Mouse (Mus musculus) neural tube, embryonic 11.5 days (tissue): ENCODE data around the gene Col23a1. TPM values are rescaled to one million over a fixed set of nuclear protein-coding genes. Genes with fewer than 3 reads are reported as not detected.
A peak's percentile ranks its signal among the peaks of the same experiment; 100 is the strongest.

Source experiments
- ATAC-seq: fragments of 200-750 bp; cut with Nextera tagmentation; 2 replicates; pipeline ENCODE4 v1.8.0; 2017; ENCODE audit warnings: moderate number of reproducible peaks, mild to moderate bottlenecking, moderate TSS enrichment, moderate library complexity; ENCODE audit not compliant: insufficient read depth, low FRiP score, low TSS enrichment
- DNase-seq: peaks from one replicate; pipeline ENCODE4 v3.0.0-alpha.2; 2015; ENCODE audit warnings: low spot score
- H3K27ac ChIP-seq: fragments of 300-500 bp; sonication (generic); 2 replicates; pipeline ENCODE4 v1.5.1; 2014; ENCODE audit warnings: low read depth, mild to moderate bottlenecking, low read length
- H3K27me3 ChIP-seq: fragments of 300-500 bp; sonication (generic); 2 replicates; pipeline ENCODE4 v1.6.1; 2014; ENCODE audit warnings: mild to moderate bottlenecking, low read length, mixed read lengths; ENCODE audit not compliant: control insufficient read depth, insufficient read depth
- H3K36me3 ChIP-seq: fragments of 300-500 bp; sonication (generic); 2 replicates; pipeline ENCODE4 v1.6.1; 2014; ENCODE audit warnings: mild to moderate bottlenecking, low read length, moderate library complexity, mixed read lengths; ENCODE audit not compliant: control insufficient read depth, insufficient read depth
- H3K4me1 ChIP-seq: fragments of 300-500 bp; sonication (generic); 2 replicates; pipeline ENCODE4 v1.6.1; 2014; ENCODE audit warnings: low read length, mixed read lengths; ENCODE audit not compliant: control insufficient read depth, insufficient read depth
- H3K4me2 ChIP-seq: fragments of 300-500 bp; sonication (generic); 2 replicates; pipeline ENCODE4 v1.6.1; 2014; ENCODE audit warnings: low read depth, mild to moderate bottlenecking, moderate library complexity
- H3K4me3 ChIP-seq: fragments of 300-500 bp; sonication (generic); 2 replicates; pipeline ENCODE4 v1.5.1; 2014; ENCODE audit warnings: low read depth, low read length
- H3K9ac ChIP-seq: fragments of 300-500 bp; sonication (generic); 2 replicates; pipeline ENCODE4 v1.6.1; 2014; ENCODE audit warnings: mild to moderate bottlenecking, low read length
- H3K9me3 ChIP-seq: fragments of 300-500 bp; sonication (generic); 2 replicates; pipeline ENCODE4 v1.6.1; 2016; ENCODE audit warnings: low read length; ENCODE audit not compliant: control insufficient read depth
- WGBS: fragments of 180-500 bp; shearing (Covaris S2); extraction: QIAGEN DNeasy Blood & Tissue Kit; methylation state at CpG from one replicate; pipeline ENCODE4 v1.1.7; 2014; 5-methylcytosine and 5-hydroxymethylcytosine counted together
- polyA plus RNA-seq: library from polyadenylated mRNA; unstranded; fragments of >200 nt; fragmentation: Nextera tagmentation; extraction: Ambion mirVana; gene quantifications from 2 replicates; pipeline ENCODE4 v1.2.1, GENCODE M21; 2014

The Col23a1 gene
- polyA plus RNA-seq, 1 experiment from 2014 or later: 10.9 TPM

DNA sequence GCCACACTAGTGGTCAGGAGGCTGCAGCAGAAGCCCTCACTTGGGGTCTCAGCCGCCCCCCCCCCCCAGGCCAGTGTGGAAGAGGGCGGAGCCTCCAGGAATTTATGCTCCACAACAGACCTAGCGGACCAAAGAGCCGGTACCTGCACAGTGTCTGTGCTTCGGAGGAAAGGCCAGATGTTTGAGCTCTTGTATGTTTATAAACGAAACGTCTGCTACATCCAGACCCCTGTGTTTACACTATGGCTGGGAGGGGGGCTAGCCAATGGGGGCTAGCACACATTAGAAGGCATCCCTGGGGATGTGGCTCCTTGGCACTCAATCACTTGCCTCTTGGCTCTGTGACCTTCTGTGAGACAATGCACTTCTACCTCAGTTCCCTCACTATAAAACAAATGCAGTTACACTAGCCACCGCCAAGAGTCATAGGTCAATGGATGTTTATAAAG lies 99.2 kb downstream of the Col23a1 start:
- Histone ChIP-seq H3K27me3 (no peaks in the 10 kb centered on the region), H3K4me1 (0 out of 2 replicates have a peak, but pooled peaks cover 3% of the 10 kb centered on the region), H3K4me3 (no peak overlapping the region), H3K27ac (no peak overlapping the region), H3K4me2 (no peak overlapping the region), H3K36me3 (no peaks in the 10 kb centered on the region), H3K9me3 (no peaks in the 10 kb centered on the region), H3K9ac (no peak overlapping the region)
- DNase-seq (peak; percentile 25), ATAC-seq (no peak)
- WGBS: 27% methylated on average over 8 of the region's 8 CpGs

DNA sequence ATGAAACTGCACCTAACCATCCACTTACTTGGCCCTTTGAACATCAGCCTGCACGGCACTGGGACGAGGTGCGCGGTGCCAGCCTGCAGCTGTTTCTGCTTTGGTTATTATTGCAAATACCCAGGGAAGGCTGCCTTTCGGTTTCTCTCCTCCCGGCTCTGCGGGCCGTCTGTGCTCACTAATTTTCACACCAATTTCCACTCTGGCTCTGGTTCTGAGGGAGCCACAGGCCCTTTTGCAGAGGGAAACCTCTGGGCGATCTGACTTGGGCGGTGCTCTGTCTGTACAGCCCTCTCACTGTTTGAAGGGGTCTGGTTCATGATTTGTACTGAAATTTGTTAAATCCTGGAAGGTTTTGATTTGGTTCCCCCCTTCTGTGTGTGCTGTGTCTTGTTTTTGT lies 100.0 kb downstream of the Col23a1 start:
- Histone ChIP-seq H3K9me3 (no peaks in the 10 kb centered on the region), H3K27ac (no peak overlapping the region), H3K9ac (no peak overlapping the region), H3K4me1 (0 out of 2 replicates have a peak, but pooled peaks cover 3% of the 10 kb centered on the region), H3K36me3 (no peaks in the 10 kb centered on the region), H3K4me2 (no peak overlapping the region), H3K4me3 (no peak overlapping the region), H3K27me3 (no peaks in the 10 kb centered on the region)
- DNase-seq (no peak), ATAC-seq (no peak)
- 53% methylated on average over 10 of the region's 10 CpGs for WGBS

DNA sequence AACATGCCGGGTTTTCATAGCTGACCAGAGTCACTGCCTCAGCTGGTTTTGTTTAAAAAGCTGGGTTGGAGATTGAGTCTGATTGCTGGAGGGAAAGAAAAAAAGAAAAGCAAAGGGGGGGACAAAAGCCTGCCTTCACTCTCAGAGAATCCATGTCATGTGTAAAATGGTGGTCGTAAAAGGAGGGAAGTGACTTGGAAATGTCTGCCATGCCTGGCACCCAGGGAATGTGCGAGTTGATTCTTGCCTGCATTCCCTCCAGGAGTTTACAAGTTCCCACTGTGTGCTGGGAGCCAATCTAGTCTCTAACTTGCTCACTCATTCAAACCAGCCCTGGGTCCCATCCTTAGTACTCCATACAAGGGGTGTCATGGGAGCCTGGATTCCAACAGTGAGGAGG lies 100.8 kb downstream of the Col23a1 start:
- Histone ChIP-seq H3K4me2 (no peak overlapping the region), H3K9me3 (no peaks in the 10 kb centered on the region), H3K4me3 (no peak overlapping the region), H3K9ac (no peak overlapping the region), H3K36me3 (no peaks in the 10 kb centered on the region), H3K27me3 (no peaks in the 10 kb centered on the region), H3K4me1 (0 out of 2 replicates have a peak, but pooled peaks cover 3% of the 10 kb centered on the region), H3K27ac (no peak overlapping the region)
- DNase-seq (no peak), ATAC-seq (no peak)
- WGBS: 47% methylated on average over 3 of the region's 3 CpGs

DNA sequence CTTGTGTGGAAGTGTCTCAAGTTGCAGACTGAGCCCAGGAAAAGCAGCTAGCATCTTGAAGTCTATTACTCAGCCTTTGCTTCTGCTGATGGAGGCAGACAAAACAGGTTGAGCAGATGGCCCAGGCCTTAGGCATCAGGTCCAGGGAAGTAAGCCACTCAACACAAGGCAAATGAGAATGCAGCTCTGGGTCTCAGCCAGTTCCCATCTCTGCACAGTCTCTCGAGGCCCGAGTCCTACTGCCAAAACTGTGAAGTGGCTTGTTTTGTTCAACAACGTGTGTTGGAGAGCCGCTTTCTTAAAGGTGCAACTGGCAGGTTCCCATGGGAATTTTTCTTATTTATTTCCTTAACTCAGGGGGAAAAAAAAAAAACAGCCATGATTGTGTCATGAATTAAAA lies 101.8 kb downstream of the Col23a1 start:
- H3K9me3 ChIP-seq: no peaks in the 10 kb centered on the region
- 0 out of 2 replicates have a peak, but pooled peaks cover 3% of the 10 kb centered on the region for H3K4me1 ChIP-seq
- no peak overlapping the region for H3K4me3 ChIP-seq
- H3K27ac ChIP-seq: no peak overlapping the region
- no peak overlapping the region for H3K9ac ChIP-seq
- DNase-seq: no peak
- H3K4me2 ChIP-seq: no peak overlapping the region
- no peaks in the 10 kb centered on the region for H3K27me3 ChIP-seq
- ATAC-seq: no peak
- WGBS: 74% methylated on average over 4 of the region's 4 CpGs
- H3K36me3 ChIP-seq: no peaks in the 10 kb centered on the region

DNA sequence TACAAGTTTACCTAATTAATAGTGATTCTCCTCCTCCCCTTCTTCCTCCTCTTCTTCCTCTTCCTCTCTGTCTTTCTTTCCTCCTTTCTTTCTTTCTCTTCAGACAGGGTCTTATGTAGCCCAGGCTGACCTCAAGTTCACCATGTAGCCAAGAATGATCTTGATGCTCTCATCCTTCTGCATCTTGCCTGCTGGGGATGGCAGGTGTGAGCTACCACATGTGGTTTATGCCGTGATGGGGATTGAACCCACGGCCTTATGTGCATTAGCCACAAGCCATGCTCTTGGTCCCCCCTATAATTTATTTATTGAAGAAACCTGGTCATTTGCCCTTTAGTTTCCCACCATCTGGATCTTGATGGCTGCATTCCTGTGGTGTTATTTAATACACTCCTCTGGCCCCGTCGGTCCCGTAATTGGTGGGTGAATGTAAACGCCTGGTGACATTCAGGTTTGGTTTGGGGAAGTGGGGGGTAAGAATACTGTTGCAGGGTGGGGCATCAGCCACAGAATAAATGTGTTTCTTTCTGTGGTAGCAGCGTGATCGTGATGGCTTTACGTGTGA lies 104.7 kb downstream of the Col23a1 start:
- Histone ChIP-seq H3K4me2 (no peak overlapping the region), H3K27me3 (no peaks in the 10 kb centered on the region), H3K27ac (no peak overlapping the region), H3K9ac (no peak overlapping the region), H3K9me3 (no peaks in the 10 kb centered on the region), H3K4me1 (0 out of 2 replicates have a peak, but pooled peaks cover 3% of the 10 kb centered on the region), H3K4me3 (no peak overlapping the region), H3K36me3 (no peaks in the 10 kb centered on the region)
- DNase-seq (no peak), ATAC-seq (no peak)
- WGBS: 73% methylated on average over 9 of the region's 9 CpGs

DNA sequence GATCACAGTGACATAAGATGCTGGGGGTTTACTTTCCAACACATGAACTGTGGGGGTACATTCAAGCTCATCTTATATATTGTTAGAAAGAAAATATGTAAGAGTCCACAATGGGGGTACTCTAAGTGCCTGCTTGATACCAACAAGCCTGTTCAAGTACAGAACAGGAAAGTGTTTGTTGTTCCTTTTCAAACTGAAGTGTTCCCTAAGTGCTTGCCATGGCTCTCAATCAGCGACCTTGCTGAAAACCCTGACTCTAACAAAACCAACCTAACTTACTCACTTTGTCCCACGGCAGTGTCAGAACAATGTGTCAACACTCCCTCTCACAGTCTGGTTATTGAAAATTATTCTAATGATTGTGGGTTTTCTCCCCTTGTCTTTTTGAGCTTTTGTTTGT lies 106.7 kb downstream of the Col23a1 start:
- H3K36me3 ChIP-seq: no peaks in the 10 kb centered on the region
- H3K4me2 ChIP-seq: no peak overlapping the region
- 84% methylated on average over 2 of the region's 2 CpGs for WGBS
- no peak overlapping the region for H3K9ac ChIP-seq
- H3K4me3 ChIP-seq: no peak overlapping the region
- no peaks in the 10 kb centered on the region for H3K27me3 ChIP-seq
- H3K4me1 ChIP-seq: no peaks in the 10 kb centered on the region
- no peaks in the 10 kb centered on the region for H3K9me3 ChIP-seq
- DNase-seq (no peak), ATAC-seq (no peak)
- H3K27ac ChIP-seq: no peak overlapping the region

DNA sequence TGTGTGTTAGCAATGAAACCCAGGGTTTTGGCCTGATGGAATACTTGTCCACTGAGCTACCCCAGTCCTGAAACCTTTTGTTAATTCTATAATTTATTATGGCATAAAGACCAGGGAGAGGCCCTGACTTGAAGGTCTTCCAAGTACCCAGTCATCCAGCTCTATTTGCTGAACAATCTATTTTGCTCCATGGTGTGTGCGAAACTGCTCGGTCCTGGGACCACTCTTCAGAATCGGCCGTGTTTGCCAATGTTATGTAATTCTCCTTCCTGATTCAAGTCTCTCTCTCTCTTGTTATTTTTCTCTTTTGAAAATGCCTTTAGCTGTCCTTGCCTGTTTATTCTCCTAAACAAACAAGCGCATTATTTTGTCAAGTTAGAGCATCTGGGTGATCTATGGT lies 108.4 kb downstream of the Col23a1 start:
- Histone ChIP-seq H3K9ac (no peak overlapping the region), H3K4me1 (no peaks in the 10 kb centered on the region), H3K27ac (no peak overlapping the region), H3K27me3 (no peaks in the 10 kb centered on the region), H3K4me3 (no peak overlapping the region), H3K4me2 (no peak overlapping the region), H3K9me3 (no peaks in the 10 kb centered on the region), H3K36me3 (no peaks in the 10 kb centered on the region)
- ATAC-seq (no peak), DNase-seq (no peak)
- WGBS: 88% methylated on average over 5 of the region's 5 CpGs

DNA sequence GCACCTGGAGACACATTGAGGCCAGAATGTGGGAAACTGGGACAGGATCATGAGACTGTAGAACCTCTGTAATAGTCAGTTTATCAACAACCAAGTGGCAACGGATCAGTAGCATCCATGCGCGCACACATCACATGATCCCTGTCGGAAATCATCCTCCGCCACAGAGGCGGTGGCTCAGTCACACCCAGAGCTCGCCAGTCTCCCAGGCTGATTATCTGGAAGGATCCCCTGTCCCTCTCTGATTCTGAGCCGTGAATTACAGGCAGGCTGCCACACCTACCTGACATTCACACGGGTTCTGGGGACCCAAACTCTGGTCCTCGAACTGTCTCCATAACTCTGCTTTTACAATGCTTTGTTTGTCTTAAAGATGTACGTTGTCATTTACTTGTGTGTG lies 110.6 kb downstream of the Col23a1 start:
- DNase-seq (no peak), ATAC-seq (no peak)
- no peaks in the 10 kb centered on the region for H3K9me3 ChIP-seq
- 92% methylated on average over 11 of the region's 11 CpGs for WGBS
- no peak overlapping the region for H3K9ac ChIP-seq
- H3K27ac ChIP-seq: no peak overlapping the region
- H3K4me2 ChIP-seq: no peak overlapping the region
- H3K27me3 ChIP-seq: no peaks in the 10 kb centered on the region
- H3K4me3 ChIP-seq: no peak overlapping the region
- H3K4me1 ChIP-seq: no peaks in the 10 kb centered on the region
- H3K36me3 ChIP-seq: no peaks in the 10 kb centered on the region

DNA sequence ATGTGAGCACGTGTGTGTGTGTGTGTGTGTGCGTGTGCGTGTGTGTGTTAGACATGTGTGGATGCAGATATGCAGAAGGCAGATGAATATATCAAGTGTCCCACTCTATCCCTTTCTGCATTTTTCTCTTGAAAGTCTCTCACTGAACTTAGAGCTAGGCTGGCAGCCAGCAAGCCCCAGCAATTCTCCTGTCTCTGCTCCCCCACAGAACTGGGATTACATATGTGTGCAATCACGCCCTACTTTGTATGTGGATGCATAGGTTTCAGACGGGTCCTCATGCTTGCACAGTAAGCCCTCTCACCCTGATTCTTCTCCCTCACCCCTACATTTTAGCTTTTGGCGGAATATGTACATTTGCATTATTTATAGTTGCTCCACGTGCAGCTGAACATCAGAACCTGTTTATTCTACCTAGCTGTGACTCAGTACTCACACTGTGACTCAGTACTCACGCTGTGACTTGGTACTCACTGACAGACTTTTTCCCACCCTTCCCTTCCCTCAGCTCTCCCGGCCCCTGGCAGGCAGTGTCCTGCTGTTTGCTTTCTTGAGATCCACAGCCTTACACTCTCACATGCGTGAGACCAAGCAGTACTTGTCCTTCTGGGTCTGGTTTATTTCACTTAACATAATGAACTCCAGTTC lies 111.9 kb downstream of the Col23a1 start:
- Histone ChIP-seq H3K9ac (no peak overlapping the region), H3K4me3 (no peak overlapping the region), H3K36me3 (no peaks in the 10 kb centered on the region), H3K27me3 (no peaks in the 10 kb centered on the region), H3K4me1 (no peaks in the 10 kb centered on the region), H3K9me3 (no peaks in the 10 kb centered on the region), H3K27ac (no peak overlapping the region), H3K4me2 (no peak overlapping the region)
- ATAC-seq (no peak), DNase-seq (no peak)
- WGBS: 76% methylated on average over 10 of the region's 10 CpGs
